Mouse (Mus musculus) midbrain, embryonic 14.5 days (tissue): ENCODE results near the gene Coq8a. TPM values are rescaled to one million over a fixed set of nuclear protein-coding genes. Genes with fewer than 3 reads are reported as not detected.
A peak's percentile ranks its signal among the peaks of the same experiment; 100 is the strongest.

ENCODE experiments used
- ATAC-seq: fragments of 200-750 bp; cut with Nextera tagmentation; 2 replicates; pipeline ENCODE4 v1.8.0; 2017; ENCODE audit warnings: moderate number of reproducible peaks, moderate library complexity; ENCODE audit not compliant: low FRiP score, low TSS enrichment
- DNase-seq: peaks from one replicate; pipeline ENCODE4 v3.0.0-alpha.2; 2015
- H3K27ac ChIP-seq: fragments of 300-500 bp; sonication (generic); replicated peaks from 2 replicates; pipeline ENCODE4 v1.5.1; 2014; ENCODE audit warnings: mild to moderate bottlenecking, low read depth, low read length, moderate library complexity
- H3K27me3 ChIP-seq: fragments of 300-500 bp; sonication (generic); 2 replicates; pipeline ENCODE4 v1.6.1; 2014; ENCODE audit warnings: low read length, control low read depth, mixed read lengths; ENCODE audit not compliant: control insufficient read depth, insufficient read depth
- H3K36me3 ChIP-seq: fragments of 300-500 bp; sonication (generic); 2 replicates; pipeline ENCODE4 v1.6.1; 2014; ENCODE audit warnings: low read length, control low read depth; ENCODE audit not compliant: control insufficient read depth, insufficient read depth
- H3K4me1 ChIP-seq: fragments of 300-500 bp; sonication (generic); 2 replicates; pipeline ENCODE4 v1.6.1; 2014; ENCODE audit warnings: mild to moderate bottlenecking, antibody characterized with exemption, low read length, control low read depth; ENCODE audit not compliant: control insufficient read depth, insufficient read depth
- H3K4me2 ChIP-seq: fragments of 300-500 bp; sonication (generic); 2 replicates; pipeline ENCODE4 v1.6.1; 2014; ENCODE audit warnings: mild to moderate bottlenecking, low read length, moderate library complexity
- H3K4me3 ChIP-seq: fragments of 300-500 bp; sonication (generic); replicated peaks from 2 replicates; pipeline ENCODE4 v1.5.1; 2014; ENCODE audit warnings: low read depth, low read length
- H3K9ac ChIP-seq: fragments of 300-500 bp; sonication (generic); replicated peaks from 2 replicates; pipeline ENCODE4 v1.6.1; 2014; ENCODE audit warnings: mild to moderate bottlenecking, low read length, moderate library complexity
- H3K9me3 ChIP-seq: fragments of 300-500 bp; sonication (generic); 2 replicates; pipeline ENCODE4 v1.6.1; 2016; ENCODE audit warnings: low read length, control low read depth, mixed read lengths; ENCODE audit not compliant: control insufficient read depth
- WGBS: fragments of 180-500 bp; shearing (Covaris S2); extraction: QIAGEN DNeasy Blood & Tissue Kit; methylation state at CpG from one replicate; pipeline ENCODE4 v1.1.7; 2014; 5-methylcytosine and 5-hydroxymethylcytosine counted together
- polyA plus RNA-seq: library from polyadenylated mRNA; unstranded; fragments of >200 nt; fragmentation: Nextera tagmentation; extraction: Ambion mirVana; gene quantifications from 2 replicates; pipeline ENCODE4 v1.2.1, GENCODE M21; 2014

Gene Coq8a
- polyA plus RNA-seq, 1 experiment from 2014 or later: 2.1 TPM

DNA sequence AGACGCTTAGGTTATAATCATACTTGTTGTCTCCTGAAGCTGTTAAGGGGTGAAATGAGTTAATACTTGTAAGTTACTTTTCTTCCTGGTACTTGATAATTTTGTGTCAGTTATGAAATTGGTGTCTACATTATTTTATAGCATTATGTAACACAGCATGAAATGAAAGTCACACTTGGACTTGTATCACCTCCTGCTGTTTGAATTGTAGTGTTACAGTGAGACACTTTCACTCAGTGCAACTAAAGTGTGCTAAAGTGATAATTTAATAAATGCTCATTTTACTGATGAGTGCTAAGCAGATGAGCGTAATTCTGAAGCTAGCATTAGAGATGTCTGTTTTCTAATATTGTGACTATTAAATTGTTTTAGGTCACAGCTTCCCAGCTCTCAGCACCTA is 58.4 kb downstream of the Coq8a start:
- ATAC-seq (no peak), DNase-seq (no peak)
- Histone ChIP-seq H3K27ac (no peak overlapping the region), H3K9ac (no peak overlapping the region), H3K27me3 (no peaks in the 10 kb centered on the region), H3K9me3 (no peaks in the 10 kb centered on the region), H3K4me1 (no peaks in the 10 kb centered on the region), H3K4me3 (no peak overlapping the region), H3K36me3 (peaks cover 65% of the 10 kb centered on the region), H3K4me2 (no peak overlapping the region)
- WGBS: 98% methylated on average over 2 of the region's 2 CpGs

DNA sequence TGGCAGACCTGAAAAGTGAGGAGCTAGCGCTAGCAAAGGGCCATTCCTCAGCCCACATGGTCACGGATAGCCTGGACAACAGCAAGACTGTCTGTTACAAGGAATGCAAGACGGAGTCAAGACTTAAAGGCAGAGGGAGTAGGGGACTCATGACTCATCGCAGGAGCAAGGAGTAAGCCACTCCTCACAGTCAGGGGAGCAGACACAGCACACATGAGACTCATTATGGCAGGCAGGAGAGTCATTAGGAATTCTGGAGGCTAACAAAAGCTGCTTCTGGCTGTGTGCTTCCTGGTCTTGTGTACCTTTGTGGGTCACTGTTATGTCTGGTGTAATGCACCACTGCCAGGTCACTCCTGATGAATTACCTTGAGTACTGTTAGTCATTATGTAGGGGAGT is 60.2 kb downstream of the Coq8a start:
- WGBS: 91% methylated on average over 4 of the region's 4 CpGs
- Histone ChIP-seq H3K4me3 (no peak overlapping the region), H3K9me3 (no peaks in the 10 kb centered on the region), H3K4me2 (no peak overlapping the region), H3K27ac (no peak overlapping the region), H3K27me3 (no peaks in the 10 kb centered on the region), H3K4me1 (no peaks in the 10 kb centered on the region), H3K36me3 (peaks cover 55% of the 10 kb centered on the region), H3K9ac (no peak overlapping the region)
- no peak for ATAC-seq
- no peak for DNase-seq

DNA sequence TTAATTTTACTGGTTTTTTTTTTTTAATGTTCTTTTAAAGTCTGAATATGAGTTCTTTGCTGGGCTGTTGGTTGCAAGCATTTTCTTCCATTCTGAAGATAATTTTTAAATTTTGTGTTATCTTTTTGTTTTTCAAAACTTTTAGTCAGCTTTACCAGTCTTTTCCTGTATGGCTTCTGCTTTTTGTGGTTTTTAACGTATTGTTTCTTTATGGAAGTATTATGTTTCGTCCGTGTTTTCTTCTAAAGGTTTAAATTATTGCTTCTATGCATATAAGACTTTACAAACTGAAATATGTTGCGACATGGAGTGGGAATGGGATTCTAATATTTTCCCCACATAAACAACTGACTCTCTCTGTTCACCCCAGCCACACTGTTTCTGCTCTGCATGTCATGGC is 67.2 kb downstream of the Coq8a start:
- H3K4me3 ChIP-seq: no peak overlapping the region
- 93% methylated on average over 4 of the region's 4 CpGs for WGBS
- no peak for DNase-seq

DNA sequence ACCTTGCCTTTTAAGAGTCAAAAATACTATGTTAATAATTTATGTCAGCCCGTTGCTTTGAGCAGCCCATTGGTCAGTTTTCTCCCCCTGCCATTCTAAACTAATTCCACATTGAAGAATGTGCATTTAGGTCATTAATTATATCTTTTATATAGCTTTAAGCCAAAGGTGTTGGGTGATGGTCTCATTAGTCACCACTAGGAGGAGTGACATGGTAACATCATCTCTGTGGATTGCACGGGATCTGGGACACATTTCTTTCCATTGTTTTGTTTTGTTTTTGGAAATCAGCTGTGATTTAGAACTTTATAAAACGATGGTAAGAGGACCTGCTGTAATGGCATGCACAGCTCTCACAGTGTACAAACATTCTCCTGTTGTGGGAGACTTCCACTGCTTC is 68.0 kb downstream of the Coq8a start:
- no peak overlapping the region for H3K9ac ChIP-seq
- WGBS: 71% methylated on average over 3 of the region's 3 CpGs
- DNase-seq (peak; percentile 9), ATAC-seq (no peak)
- H3K36me3 ChIP-seq: peaks cover 5% of the 10 kb centered on the region
- H3K4me1 ChIP-seq: no peaks in the 10 kb centered on the region
- H3K4me3 ChIP-seq: no peak overlapping the region
- no peak overlapping the region for H3K4me2 ChIP-seq
- H3K27ac ChIP-seq: no peak overlapping the region
- H3K27me3 ChIP-seq: no peaks in the 10 kb centered on the region
- no peaks in the 10 kb centered on the region for H3K9me3 ChIP-seq

More for the DNA sequence above, 67.2 kb downstream of the Coq8a start:
- Histone ChIP-seq H3K36me3 (peaks cover 12% of the 10 kb centered on the region), H3K27ac (no peak overlapping the region), H3K9ac (no peak overlapping the region), H3K4me1 (no peaks in the 10 kb centered on the region), H3K27me3 (no peaks in the 10 kb centered on the region), H3K4me2 (no peak overlapping the region), H3K9me3 (no peaks in the 10 kb centered on the region)
- no peak for ATAC-seq

DNA sequence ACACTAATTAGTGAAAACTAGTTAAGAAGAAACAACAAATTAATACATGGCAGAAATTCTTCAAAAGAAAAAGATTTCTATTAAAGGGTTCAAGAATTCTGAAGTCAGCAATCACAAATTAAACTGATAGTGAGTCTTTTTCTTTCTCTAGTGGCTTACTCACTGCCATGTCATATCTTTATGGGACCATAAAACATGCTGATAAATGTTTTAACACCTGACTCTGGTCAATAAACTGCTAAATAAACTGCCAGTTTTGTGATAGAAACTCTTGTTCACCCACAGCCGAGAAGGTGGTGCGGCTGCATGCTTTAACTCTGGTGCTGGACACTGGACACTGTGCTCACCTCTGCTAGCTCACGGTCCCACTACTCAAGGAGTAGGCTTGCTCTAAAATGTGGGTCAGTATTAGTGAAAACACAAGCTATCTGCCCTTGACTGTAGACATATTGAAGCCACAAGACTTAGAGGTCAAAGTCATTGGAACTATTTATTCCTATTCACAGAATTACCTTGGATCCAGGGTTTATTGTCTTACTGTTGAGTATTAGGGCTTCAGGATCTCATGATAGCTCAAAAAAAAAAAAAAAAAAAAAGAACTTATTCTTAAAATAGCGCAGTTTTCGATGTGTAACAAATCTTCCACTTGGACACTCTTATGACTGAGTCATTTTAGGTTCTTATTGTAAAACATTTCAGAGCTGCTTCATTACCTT is 71.2 kb downstream of the Coq8a start:
- Histone ChIP-seq H3K27ac (no peak overlapping the region), H3K4me1 (no peaks in the 10 kb centered on the region), H3K4me2 (no peak overlapping the region), H3K9me3 (no peaks in the 10 kb centered on the region), H3K27me3 (no peaks in the 10 kb centered on the region), H3K36me3 (no peaks in the 10 kb centered on the region), H3K9ac (no peak overlapping the region), H3K4me3 (no peak overlapping the region)
- no peak for ATAC-seq
- DNase-seq: no peak
- WGBS: 96% methylated on average over 5 of the region's 5 CpGs

DNA sequence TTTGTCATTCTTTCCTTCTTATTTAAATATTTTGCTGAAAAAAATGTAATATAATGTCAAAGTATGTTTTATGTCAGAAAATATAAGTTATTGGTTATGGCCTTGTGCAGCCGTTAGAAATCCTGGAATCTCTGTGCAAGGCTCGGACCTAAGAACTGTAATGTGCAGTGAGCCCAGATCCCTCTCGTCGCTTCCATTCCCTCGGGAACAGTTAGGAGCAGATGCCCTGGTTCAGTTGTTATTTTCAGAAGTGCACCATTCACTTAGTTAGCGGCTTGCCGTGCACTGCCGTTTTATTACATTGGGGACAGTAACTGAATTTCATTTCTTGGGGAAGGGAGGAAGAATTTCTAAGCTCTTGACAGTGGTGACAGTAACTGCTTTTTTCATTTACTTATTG is 81.2 kb downstream of the Coq8a start:
- Histone ChIP-seq H3K4me3 (no peak overlapping the region), H3K27ac (no peak overlapping the region), H3K4me1 (no peaks in the 10 kb centered on the region), H3K9me3 (no peaks in the 10 kb centered on the region), H3K4me2 (no peak overlapping the region), H3K9ac (no peak overlapping the region), H3K36me3 (peaks cover 3% of the 10 kb centered on the region; the same call in 1 of the 2 replicates), H3K27me3 (no peaks in the 10 kb centered on the region)
- 67% methylated on average over 8 of the region's 8 CpGs for WGBS
- ATAC-seq: no peak
- peak; percentile 41 for DNase-seq

DNA sequence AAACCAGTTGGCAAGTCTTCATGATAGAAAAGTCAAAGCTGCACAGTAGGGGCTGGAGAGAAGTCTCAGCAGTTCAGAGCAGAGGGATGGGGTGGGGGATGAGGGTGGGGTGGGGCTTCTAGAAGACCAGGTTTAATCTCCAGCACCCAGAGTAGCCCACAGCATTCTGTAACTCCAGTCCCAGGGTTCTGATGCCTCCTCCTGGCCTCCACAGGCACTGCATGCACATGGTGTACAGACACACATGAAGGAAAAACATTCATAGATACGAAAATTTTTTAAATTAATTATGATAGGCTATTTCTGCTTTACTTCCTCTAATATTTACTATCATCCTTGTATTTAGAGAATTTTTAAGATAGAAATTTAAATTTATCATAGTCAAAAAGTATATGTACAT is 82.9 kb downstream of the Coq8a start:
- no peak overlapping the region for H3K27ac ChIP-seq
- H3K4me2 ChIP-seq: no peak overlapping the region
- H3K4me1 ChIP-seq: no peaks in the 10 kb centered on the region
- H3K9ac ChIP-seq: no peak overlapping the region
- ATAC-seq: no peak
- WGBS: 88% methylated on average over 1 of the region's 1 CpGs
- peak; percentile 32 for DNase-seq
- no peaks in the 10 kb centered on the region for H3K27me3 ChIP-seq
- no peaks in the 10 kb centered on the region for H3K9me3 ChIP-seq
- no peak overlapping the region for H3K4me3 ChIP-seq
- H3K36me3 ChIP-seq: peaks cover 6% of the 10 kb centered on the region

Other genes starting within 250 kb of the Coq8a start
- gene Cdc42bpa, start 239.1 kb downstream of the Coq8a start, polyA plus RNA-seq: 29.5 and 31.8 TPM in 2 replicates
- 12.9 and 13.7 TPM in 2 replicates for gene Psen2, start 63.8 kb upstream of the Coq8a start, polyA plus RNA-seq
- gene Itpkb, start 130.9 kb upstream of the Coq8a start, polyA plus RNA-seq: 1.8 and 1.9 TPM in 2 replicates